Mouse (Mus musculus): ENCODE results near the gene Serpina9.

DNA sequence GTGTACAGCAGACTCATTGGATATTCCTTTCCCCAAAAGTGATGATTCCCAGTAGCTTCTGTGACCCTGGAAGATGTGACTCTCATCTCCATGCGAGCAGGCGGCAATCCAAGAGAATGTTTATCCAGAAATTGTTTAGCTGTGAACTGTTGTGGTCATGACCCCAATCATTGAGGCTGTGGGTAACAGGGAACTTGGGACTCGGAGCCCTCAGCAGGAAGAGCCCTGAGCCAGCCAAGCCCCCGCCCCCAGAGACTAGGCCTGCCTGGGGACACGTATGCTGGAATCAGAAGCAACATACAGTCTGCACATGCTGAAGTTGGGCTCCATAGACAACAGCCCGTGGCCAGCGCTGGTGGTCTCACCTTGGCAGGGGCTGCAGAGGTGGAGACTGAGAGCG is 32.2 kb upstream of the Serpina9 start:
- TF ChIP-seq CTCF (IDR thresholded peaks at IDR 0.05; ENCODE audit: control insufficient read depth, insufficient read depth, insufficient replicate concordance, low read depth, low read length) = no peak
- no peak for TF ChIP-seq POLR2A (IDR thresholded peaks at IDR 0.05; ENCODE audit: control insufficient read depth, low read depth, low read length)

Measured in testis, adult 2 months (tissue).